Mouse (Mus musculus) adrenal gland, postnatal 25 days (tissue): ENCODE results near the gene Cdca7l. TPM values are rescaled to one million over a fixed set of nuclear protein-coding genes. Genes with fewer than 3 reads are reported as not detected.
"Not testable (repeated sequence)": the region's sequence is repeated elsewhere in the genome, so short reads cannot be mapped to it uniquely, and the experiment has no call there.

ENCODE experiments used
- DNase-seq: peaks from one replicate; pipeline ENCODE4 v3.0.0; 2021; ENCODE audit warnings: mixed read lengths
- long read RNA-seq: library from polyadenylated mRNA; stranded (forward); transcript quantifications from one replicate; pipeline ENCODE4 v2.0.0, GENCODE M21; 2021
- total RNA-seq: library from RNA; stranded (reverse); gene quantifications from 2 replicates; pipeline ENCODE4 v1.2.3, GENCODE M21; 2021

Gene Cdca7l
- 5.0 and 7.5 TPM in 2 replicates for total RNA-seq
- long read RNA-seq, transcript Cdca7l-201 (10 exons, 2,957 nt) = major isoform, 6 of 11 reads
- long read RNA-seq, partial matches to known transcripts = 0 of 11 reads
- long read RNA-seq, other reads (novel, unspliced or antisense) = 5 of 11 reads

DNA sequence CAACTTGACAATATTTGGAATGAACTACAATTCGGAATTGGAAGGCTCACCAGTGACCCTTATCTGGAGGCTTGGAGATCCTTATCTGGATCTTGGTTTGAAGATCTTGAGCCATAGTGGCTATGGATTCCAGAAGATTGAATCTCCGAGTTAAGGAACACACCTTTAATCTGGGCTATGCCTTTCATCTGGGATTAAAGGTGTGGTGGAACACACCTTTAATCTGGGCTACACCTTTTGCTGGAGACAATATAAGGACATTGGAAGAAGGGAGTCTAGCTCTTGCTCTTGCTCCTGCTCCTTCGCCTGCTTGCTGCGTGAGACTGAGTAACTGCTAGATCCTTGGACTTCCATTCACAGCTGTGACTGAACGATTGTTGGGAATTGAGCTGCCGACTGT lies at the start of gene Cdca7l:
Cdca7l (plus strand) TSS at position 301 of the 400 bp plus-strand sequence.
- not testable (repeated sequence) for DNase-seq

DNA sequence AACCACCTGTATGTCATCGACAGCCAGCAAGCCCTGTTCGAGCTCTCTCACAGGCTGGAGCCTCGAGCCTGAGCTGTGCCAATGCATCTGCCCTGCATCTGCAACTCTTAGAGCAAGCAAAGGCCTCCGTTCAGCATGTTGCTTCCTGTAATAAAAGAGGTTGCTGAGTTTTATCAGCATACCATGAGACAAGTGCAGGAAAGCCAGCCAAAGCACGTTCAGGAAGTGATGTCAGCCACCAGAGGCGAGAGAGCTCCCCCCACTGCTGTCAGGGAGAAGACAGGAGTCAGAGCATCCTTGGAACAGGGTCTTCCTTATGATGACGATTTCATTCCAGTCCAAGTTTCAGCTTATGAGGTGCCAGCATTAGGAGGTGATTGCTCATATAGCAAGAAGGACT lies 48.1 kb upstream of the Cdca7l start:
- no peak for DNase-seq

DNA sequence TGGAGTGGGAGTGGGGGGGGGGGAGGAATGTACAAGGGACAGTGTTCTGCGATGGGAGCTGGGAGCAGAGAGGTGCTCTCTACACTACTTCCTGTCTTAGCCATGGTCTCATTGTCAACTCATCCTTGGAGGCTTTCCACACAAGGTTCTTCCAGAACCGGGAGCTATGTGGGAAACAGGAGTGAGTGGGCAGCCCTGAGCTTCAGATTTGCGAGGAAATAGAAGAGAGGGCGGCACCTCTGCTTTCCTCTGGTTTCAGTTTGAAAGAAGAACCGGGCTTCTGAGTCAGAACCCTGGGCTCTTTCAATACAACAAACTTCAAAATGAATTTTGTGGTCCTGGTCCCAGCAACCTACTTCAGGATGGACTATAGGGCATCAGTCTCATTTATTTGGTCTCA lies 43.7 kb upstream of the Cdca7l start:
- no peak for DNase-seq

DNA sequence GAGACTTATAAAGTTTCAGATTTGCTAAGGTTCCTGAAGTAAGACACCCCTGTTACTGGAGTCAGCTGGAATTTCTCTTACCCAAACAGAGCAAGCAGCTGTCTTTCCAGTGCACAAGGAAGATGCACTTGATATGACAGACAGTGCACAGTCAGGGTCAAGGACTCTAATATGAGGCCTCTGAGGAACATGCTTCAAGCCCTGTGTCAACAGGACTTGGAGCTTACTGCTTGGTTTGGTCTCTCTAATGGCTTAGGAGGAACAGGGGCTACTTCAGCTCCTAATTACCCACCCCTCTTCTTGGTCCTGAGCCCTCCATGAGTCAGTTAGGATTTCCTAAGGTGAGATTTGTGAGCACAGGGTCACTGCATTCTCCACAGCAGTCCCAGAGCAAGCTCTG lies 43.2 kb upstream of the Cdca7l start:
- no peak for DNase-seq

DNA sequence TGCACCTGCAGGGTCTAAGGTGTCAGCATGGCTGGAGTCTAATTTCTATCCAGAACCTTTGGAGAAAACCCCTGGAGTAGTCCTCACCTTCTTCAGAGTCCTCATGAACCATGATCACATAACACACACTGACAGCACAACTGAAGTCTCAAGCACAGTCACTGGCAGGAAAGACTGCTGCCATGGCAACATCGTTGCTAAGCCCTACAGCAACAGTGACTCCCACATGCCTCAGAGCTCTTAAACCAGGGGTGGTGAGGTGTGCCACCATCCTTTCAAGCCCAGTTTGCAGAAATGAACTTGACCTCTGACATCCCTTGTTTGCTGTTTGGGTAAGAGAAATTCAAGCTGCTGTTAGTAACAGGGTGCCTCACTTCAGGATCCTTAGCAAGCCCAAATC lies 42.4 kb upstream of the Cdca7l start:
- DNase-seq = no peak

DNA sequence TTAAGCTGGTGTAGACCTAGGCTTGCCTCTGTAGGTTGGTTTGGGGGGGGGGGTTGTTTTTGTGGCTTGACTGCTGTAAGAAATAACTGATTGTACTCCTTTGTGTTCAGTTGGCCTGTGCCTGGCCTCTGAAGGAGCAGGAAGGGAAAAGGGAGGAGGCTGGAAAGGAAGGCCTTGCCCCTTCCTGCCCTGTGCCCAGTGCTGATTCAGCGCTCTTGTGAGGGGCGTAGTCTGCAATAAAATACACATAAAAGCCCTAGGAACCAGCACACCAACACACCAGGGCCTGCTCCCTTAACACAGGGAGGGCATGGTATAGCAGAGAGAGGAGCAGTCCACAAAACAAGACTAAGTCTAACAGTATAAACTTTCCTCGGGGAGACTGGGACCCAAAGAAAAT lies 40.8 kb upstream of the Cdca7l start:
- DNase-seq = no peak

DNA sequence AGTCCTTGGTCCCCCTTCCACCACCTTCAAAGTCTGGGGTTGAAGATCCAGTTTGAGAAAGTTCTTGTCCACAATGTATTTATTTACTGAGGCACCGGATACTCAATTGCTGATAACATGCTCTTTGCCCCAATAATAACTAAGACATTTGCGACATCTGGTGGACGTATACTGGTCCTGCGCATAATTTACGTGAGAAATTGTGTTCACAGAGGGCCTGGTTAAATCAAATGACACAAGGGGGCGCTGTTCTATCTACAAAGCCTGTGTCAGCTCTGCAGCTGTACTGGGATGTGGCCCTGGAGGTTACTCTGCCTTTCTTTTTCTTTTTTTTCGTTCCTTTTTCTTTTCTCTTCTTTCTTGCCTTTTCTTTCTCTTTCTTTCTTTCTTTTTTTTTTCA lies 39.2 kb upstream of the Cdca7l start:
- peak; percentile 46 for DNase-seq

DNA sequence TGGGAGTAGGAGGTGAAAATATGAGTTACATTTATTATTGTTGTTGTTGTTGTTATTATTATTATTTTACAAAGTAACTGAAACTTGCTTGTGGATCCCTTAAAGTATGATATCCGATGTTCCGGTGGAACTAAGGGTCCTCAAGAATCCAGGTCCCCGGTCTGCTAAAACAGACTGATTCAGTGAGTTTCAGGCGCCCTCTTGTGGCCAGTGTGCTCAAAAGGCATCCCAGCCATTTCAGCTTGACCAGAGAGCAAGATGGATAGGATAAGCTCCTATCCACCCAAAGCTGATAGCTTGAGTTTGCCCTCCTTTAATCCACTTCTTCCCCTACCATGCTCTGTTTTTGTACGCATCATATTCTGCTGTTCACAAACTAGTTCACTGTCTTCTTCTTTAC lies 35.0 kb upstream of the Cdca7l start:
- DNase-seq = peak; percentile 76

DNA sequence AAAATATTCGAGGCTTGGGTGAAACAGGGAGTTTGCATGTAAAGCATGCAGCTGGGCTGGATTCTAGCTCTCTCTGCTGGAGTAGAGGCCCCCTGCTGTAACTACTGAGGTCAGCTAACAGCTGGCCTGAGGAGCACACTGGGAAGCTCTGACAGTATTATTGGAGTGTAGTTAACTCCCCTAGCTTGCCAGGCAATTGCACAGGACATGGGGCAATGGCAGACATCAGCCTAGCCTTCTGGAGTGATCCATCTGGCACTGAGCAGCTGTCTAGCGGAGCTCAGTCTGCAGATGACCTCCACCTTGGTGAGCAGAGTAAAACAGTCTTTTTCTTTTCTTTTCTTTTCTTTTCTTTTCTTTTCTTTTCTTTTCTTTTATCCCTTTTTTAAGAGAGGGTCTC lies 33.9 kb upstream of the Cdca7l start:
- no peak for DNase-seq

DNA sequence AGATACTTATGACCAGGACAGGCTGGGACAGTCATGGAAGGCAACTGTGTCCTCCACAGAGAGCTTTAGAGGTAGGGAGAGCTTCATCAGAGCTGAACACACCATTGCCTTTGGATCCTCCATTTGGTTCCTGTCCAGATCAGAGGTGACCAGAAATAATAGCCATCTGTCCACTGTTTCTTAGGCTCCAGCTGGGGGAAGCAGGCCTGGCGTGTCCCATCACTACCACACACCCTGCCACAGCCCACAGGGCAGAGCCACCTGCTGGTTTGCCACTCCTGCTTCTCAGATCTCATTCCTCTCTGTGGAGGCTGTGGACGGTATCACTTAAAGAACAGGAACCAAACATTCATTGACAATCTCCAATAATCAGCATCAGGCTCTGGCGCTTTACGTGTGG lies 32.9 kb upstream of the Cdca7l start:
- no peak for DNase-seq

DNA sequence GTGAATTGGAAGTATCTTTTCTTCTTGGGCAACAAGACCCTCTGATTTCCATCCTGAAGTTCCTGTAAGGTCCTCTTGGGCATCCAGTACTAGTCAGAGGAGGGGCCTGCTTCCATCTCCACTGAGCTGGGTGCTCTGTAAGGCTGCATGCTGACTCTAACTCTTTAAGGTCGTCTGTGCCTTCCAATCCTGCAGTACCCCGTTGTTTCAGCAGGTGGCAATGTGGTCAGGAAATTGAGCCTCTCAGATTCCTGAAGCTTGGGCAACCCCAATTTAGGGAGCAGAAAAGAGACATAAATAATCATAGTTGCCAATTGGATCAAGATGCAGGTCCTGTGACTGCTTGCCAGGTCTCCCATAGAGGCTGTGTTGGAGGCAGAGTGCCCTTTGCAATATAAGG lies 31.5 kb upstream of the Cdca7l start:
- peak; percentile 64 for DNase-seq

DNA sequence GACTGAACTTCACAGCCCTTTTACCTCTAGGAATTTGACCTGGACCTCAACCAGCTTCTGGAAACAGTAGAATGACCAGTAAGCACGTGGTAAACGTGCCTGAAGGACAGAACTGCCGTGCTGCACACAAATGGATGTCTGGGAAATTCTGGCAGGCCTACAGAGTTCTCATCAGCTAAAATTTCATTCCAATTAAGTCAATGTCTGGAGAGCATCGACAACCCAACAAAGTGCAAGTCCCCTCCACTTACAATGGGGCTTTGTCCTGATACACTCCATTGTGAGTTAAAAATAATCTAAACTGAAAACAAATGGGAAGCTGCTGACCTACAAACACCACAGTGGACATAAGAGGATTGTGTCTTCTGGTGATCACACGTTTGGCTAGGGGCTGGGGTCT lies 27.2 kb upstream of the Cdca7l start:
- no peak for DNase-seq

DNA sequence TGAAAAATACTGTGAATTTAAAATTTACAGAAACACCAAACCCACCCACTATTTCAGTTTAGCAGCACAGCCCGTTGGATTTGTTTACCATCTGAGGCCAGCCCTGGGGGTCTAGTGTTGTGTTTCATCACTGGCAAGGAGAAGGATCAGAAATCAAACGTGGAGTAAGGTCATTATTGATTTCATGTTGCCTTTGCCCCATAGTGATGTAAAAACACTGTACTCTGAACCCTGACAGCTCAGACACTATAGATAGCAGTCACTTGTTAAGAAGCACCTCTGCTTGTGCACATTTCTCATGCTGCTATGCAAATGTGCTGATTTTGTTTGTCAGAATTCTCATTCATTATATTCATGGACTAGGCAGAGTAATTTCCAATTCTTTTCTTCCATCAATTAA lies 22.7 kb upstream of the Cdca7l start:
- DNase-seq = no peak

DNA sequence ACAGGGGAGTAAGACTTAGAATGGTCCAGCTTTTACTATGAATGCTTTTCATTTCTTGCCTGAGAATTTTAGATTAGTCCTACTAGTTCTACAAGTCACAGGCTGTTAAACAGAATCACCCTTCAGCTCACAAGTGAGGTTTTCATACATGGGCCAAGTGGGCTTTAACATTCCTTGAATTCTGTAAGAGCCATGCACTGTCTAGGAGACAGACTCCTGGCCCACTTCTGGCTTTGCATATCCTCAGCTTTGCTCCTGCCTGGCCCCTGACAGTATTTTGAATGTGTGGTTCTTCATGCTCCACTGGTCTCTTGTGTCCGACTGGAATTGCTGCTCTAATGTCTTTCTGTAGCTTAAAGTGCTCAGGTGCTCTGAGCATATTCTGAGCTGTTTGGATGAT lies 20.7 kb upstream of the Cdca7l start:
- DNase-seq = no peak

DNA sequence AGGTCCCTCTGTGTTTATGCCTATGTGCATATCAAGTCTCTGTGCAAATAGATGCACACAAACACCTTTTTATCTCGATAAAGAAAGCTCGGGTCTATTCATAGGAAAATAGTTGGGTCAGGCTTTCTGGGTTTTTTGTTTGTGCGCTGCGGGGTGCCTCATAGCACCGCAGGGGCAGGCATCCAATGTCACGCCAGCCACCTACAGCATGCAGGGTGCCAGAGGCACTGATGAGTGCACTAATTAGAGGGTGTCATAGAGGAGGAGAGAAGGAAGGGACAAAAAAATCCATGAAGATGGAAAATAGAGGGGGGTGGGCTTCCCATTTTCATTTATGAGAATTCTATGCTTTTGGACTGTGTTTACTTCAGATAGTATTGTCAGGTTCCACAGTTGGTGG lies 17.5 kb upstream of the Cdca7l start:
- no peak for DNase-seq

DNA sequence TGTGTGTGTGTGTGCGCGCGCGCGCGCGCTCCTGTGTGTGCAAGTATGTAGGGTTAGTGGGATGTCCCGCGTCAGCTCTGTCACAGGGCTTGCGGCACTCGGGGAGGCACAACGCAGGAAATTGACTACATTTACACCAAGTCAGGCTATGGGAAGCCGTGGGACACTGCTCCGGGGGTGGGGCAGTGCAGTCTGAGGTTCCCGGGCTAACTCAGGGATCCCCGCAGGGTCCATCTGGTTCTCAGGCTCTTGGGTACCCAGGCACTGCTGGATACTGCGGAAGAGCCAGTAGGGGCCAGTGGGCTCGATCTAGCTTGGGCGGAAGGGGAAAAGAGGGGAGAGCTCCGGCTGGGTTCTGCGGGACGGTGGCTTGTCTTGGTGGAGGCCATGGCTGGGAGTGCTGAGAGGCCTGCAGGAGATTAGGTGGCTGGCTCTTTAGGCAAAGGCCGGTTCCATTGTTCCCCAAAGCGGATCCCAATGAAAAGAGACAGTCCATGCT lies 15.5 kb upstream of the Cdca7l start:
- DNase-seq = no peak

DNA sequence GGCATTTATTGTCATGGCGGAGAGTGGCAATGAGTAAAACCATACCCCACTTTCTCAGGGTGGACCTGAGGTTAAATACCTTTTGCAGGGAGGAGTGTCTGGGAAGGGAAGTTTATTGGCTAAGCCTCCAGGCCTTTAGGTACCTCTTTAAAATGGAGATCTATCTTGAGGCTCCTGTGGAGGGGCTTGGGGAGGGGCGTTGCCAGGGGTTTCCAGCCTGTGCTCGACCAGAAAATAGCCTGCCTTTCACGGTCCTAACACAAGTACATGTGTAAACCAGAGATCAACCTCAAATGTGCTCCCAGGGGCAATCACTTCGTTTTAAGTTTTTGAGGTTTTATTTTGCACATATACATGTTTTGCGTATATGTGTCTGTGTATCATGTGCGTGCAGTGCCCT lies 15.1 kb upstream of the Cdca7l start:
- no peak for DNase-seq

DNA sequence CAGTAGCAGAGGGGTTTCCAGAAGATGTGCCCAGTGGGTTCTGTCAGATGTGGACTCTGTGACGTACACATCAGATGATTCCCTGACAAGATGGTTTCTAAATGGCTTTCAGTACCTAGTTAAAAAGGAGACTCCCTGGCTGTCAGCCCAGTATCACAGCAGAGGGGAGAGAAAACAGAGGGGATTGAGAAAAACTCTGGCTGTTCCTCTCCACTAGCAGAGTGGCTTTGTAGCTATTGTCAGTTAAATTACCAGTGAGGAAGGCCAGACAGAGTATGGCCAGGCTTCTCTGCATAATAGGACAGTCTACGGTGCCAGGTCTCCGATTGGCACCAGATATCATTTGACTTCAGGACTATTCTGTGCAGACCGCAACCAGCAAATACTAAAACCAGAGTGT lies 8.8 kb upstream of the Cdca7l start:
- no peak for DNase-seq

DNA sequence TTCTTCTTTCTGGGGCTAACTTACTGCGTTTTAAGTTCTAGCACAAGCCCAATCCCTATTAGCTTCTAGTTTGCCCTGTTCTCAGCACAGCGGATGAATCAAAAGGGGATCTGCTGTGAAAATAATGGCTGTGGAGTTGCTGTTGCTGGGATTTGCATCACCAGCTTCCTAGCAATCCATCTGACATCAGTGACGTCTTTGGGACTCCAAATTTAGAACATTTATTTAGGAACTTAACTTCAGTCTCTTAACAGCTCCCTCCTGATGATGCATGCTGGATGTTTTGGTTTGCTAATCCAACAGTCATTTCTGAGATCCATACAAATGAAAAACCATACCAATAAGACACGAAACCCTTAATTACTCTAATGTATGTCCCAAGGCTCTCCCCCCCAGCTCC lies 1.5 kb downstream of the Cdca7l start:
- DNase-seq = no peak

DNA sequence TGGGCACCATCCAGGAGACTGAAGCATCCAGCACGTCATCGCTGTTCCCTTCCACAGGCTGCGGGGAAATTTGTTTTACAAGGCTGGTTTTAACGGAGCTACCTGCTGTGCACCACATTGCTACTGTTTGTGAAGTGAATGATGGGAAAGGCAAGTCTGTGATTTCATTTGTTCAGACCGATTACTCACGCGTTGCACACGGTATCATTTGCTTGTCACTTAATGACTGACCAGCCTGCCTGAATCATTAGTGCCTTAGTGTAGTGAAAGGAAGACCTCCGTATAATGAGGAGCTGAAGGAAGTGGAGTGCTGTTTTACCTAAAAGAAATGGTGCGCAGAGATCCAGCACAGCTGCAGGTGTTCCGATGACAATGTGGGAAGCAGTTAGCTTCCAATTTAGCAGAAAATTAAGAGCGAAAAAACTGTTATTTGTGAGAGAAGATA lies 1.9 kb downstream of the Cdca7l start:
- DNase-seq = no peak

DNA sequence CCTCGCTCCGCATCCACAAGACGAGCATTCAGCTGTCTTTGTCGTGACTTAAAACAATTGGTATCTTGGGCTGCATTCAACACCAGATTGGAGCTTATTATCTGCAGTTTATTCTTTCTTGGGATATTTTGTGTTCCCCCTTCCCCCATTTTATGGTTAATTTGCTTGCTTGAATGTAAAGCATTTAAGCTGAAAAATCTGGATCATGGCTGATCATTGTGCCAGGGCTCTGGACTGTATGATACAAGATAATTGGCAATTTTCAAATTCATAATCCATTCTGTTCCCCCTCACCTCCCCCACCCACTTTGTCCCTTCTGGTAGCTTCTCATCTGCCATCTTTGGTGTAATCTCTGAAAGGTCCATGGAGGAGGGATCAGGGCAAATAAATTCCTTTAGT lies 2.4 kb downstream of the Cdca7l start:
- DNase-seq = no peak

DNA sequence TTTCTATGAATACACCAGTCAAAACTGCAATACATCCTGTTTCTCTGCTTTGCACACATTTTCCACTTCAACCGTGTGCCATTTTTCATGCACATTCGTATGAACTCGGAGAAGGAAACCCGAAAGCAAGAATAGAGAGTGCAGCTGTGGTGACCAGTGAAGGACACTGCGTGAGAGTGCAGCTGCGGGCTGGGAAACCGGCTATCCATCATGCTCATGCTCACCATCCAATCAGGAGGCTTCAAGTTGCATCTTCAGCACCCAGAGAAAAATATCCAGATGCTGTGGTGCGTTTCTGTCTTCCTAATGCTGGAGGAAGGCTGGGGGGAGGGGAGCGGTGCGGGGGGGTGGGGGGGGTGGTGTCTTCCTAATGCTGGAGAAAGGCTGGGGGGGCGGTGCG lies 3.5 kb downstream of the Cdca7l start:
- no peak for DNase-seq

DNA sequence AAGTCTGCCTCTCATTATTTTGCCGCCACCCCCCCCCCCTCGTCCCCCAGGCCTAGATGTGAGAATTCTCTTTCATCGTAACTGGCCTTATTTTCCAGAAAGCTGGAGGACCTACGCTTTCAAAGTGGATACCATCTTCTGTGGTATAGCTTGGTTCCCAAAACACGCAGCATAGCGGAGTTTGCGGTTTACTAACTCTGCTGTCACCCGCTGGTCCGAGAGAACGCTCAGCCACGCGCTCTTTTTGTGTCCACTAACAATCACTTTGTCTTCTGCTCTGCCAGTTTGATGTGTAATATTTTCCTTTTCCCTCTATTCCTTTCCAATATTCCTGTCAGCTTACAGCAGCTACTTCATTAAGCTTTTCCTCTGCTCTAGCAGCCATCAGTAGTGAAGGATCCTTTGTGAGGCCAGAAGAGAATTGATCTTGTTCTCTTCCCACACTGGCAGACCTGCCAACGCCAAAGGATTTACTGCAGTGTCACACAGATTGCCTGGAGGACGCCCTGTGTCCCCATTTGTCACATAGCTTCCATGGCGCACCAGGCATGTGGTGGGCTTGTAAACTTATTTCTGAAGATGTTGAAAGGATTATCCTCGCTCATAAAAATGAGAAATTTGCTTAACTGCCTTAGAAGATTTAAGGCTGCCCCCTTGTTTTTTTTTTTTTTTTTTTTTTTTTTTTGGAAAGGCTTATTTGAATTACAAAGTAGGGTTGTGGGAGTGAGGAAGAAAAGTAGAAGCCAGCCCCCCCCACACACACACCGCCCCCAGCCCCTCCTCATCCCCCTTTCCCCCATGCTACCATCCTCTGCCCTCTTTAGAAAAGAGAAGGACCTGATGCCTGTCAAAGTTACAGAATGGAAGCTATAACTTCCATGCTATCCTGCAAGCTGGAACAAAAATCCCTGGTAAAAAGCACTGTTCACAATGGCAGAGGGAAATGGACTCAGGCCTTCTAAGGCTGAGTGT lies 4.6 kb downstream of the Cdca7l start:
- DNase-seq = no peak
